ENCODE assay signal across 18 mouse cellular contexts in the genomic region with DNA sequence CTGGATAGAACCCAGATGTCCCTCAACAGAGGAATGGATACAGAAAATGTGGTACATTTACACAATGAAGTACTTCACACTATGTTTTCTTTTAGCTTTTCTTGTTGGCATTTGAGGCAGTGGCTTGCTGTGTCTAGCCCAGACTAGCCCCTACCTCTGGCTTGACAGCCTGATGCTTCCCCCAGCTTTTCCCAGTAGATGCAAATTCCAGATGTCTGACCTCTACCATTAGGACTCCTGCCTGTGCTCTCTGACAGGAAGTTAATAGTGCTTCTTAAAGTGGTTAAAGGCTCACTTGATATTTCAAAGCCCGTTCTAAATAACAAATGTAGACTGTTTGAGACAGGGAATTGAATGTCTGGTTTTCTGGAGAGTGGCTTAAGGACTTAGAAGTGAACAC. TPM values are rescaled to one million over a fixed set of nuclear protein-coding genes. Genes with fewer than 3 reads are reported as not detected.
DNase-seq lines count a peak whose midpoint lies in the region; ATAC-seq lines count a peak whose summit lies in the region.
"Had no signal": no experiment of that assay in that cellular context is flagged by ENCODE, and none has a peak within 500 bp of the region (broad histone marks: within the 10 kb centered on the region; RNA-seq: fewer than 3 reads in every experiment).

No protein-coding gene starts in this region.

- H3K27ac ChIP-seq in heart, embryonic 10.5 days = no peak overlapping the region
- peak overlapping the region; percentile 30; the same call in 1 of the 2 replicates for H3K27ac ChIP-seq in kidney, embryonic 15.5 days
- H3K27ac ChIP-seq: hindbrain, embryonic 15.5 days had no signal

- no peaks in the 10 kb centered on the region for H3K27me3 ChIP-seq in heart, embryonic 10.5 days (ENCODE audit: insufficient read depth, poor library complexity, severe bottlenecking)
- no peaks in the 10 kb centered on the region for H3K27me3 ChIP-seq in kidney, embryonic 15.5 days
- H3K27me3 ChIP-seq: hindbrain, embryonic 15.5 days had no signal

- no peaks in the 10 kb centered on the region for H3K9me3 ChIP-seq in heart, embryonic 10.5 days
- H3K9me3 ChIP-seq in kidney, embryonic 15.5 days (replicated peaks) = no peaks in the 10 kb centered on the region
- H3K9me3 ChIP-seq: hindbrain, embryonic 15.5 days had no signal

- 87% methylated on average over 1 of the region's 1 CpGs for WGBS in heart, embryonic 10.5 days
- WGBS in kidney, embryonic 15.5 days = 30% methylated on average over 1 of the region's 1 CpGs

- peaks cover 7% of the 10 kb centered on the region; the same call in 1 of the 2 replicates for H3K4me1 ChIP-seq in heart, embryonic 10.5 days
- 0 out of 2 replicates have a peak, but pooled peaks cover 7% of the 10 kb centered on the region for H3K4me1 ChIP-seq in kidney, embryonic 15.5 days

- H3K4me3 ChIP-seq in heart, embryonic 10.5 days = no peak overlapping the region
- no peak overlapping the region for H3K4me3 ChIP-seq in kidney, embryonic 15.5 days (replicated peaks)
- H3K4me3 ChIP-seq: hindbrain, embryonic 15.5 days had no signal

- no peak overlapping the region for H3K4me2 ChIP-seq in kidney, embryonic 15.5 days
- H3K4me2 ChIP-seq: hindbrain, embryonic 15.5 days had no signal

- H3K9ac ChIP-seq in kidney, embryonic 15.5 days = no peak overlapping the region
- H3K9ac ChIP-seq: hindbrain, embryonic 15.5 days had no signal

- peaks cover 7% of the 10 kb centered on the region; the same call in 1 of the 2 replicates for H3K36me3 ChIP-seq in heart, embryonic 10.5 days
- H3K36me3 ChIP-seq in kidney, embryonic 15.5 days = peaks cover 19% of the 10 kb centered on the region

- DNase-seq in heart, adult 11 months = peak; percentile 95
- no peak for DNase-seq in heart, embryonic 10.5 days (ENCODE audit: low spot score)
- no peak for DNase-seq in kidney, adult 8-10 months
- DNase-seq in ES-CJ7 (ENCODE audit: low read depth, low spot score) = peak; percentile 27
- peak; percentile 56 for DNase-seq in embryo, embryonic 11 days
- no peak for DNase-seq in spleen, adult 18-20 months
- DNase-seq: adrenal gland, postnatal 14 days; cerebellum, adult 11 months; cerebellum, postnatal 10 days; gastrocnemius, postnatal 25 days; kidney, postnatal 14 days; lung, postnatal 36 days had no signal

- ATAC-seq in kidney, embryonic 15.5 days (replicated peaks; ENCODE audit: low FRiP score) = no peak
- ATAC-seq: activated CD4-positive, CD25-positive, alpha-beta regulatory T cell, adult 4 months; forebrain, embryonic 14.5 days; intestine, embryonic 16.5 days; midbrain, embryonic 16.5 days had no signal

RNA-seq across cellular contexts. Expression of a gene that starts 8.9 kb away (rescaled TPM):
- polyA plus RNA-seq in heart, embryonic 10.5 days (2016; fragmentation: Nextera tagmentation; extraction: Ambion mirVana) = 6.5 and 8.3 TPM in 2 replicates
- polyA plus RNA-seq in kidney, embryonic 15.5 days (2015; fragmentation: Nextera tagmentation; extraction: Ambion mirVana) = 12.0 and 12.3 TPM in 2 replicates

RNA-seq across cellular contexts. Expression of a gene that starts 14.6 kb away (rescaled TPM):
- polyA plus RNA-seq in heart, embryonic 10.5 days (2016; fragmentation: Nextera tagmentation; extraction: Ambion mirVana) = 23.7 and 32.8 TPM in 2 replicates
- polyA plus RNA-seq in kidney, embryonic 15.5 days (2015; fragmentation: Nextera tagmentation; extraction: Ambion mirVana) = 30.8 and 31.5 TPM in 2 replicates

Comparison
In these comparisons a context has a peak if more than half of its experiments do, and no peak if none do; other contexts are left out.
1. DNase-seq: peak in heart, adult 11 months (single experiment), ES-CJ7 (single experiment) and embryo, embryonic 11 days (single experiment); none in heart, embryonic 10.5 days (single experiment), kidney, adult 8-10 months (0 of 2) and spleen, adult 18-20 months (0 of 2).